Mouse (Mus musculus): ENCODE measurements at regions not wholly inside any gene's neighbourhood (a gene's known extent, or its start where the extent isn't known, plus 50 kb on each side); places are given as distances from the start of the nearest gene placed in this dataset.

DNA sequence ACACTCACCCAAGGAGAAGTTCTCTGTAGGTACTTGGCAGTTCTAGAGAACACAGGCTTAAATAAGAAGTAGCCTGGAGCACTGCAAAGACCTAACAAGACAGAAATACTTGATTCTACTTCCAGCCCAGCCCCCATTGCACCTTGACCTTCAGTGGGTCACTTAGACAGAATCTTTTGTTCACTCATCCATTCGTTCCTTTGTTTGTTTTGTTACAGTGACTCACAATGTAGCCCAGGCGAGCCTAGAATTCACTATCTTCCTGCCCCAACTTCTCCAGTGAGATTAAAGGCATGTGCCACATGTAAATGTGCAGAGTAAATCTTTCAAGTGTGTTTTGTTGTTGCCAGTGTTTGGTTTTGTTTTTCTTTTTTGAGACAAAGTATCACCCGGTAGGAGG is 158.5 kb upstream of the Esrrg start:
- no peak for TF ChIP-seq POLR2A (IDR thresholded peaks at IDR 0.05; ENCODE audit: insufficient read length, low read depth)
- no peak for TF ChIP-seq MYOD1 (IDR thresholded peaks at IDR 0.05; ENCODE audit: control insufficient read depth in 1 of 3, insufficient read length in 2 of 3, low read depth in 2 of 3)
- TF ChIP-seq TCF12 (IDR thresholded peaks at IDR 0.05; ENCODE audit: insufficient read depth, poor library complexity, severe bottlenecking), result no peak
- no peak for TF ChIP-seq TCF3 (IDR thresholded peaks at IDR 0.05; ENCODE audit: insufficient read length, low read depth)
- TF ChIP-seq SRF (IDR thresholded peaks at IDR 0.05; ENCODE audit: control insufficient read depth, insufficient read length, low read depth), result no peak
- TF ChIP-seq E2F4 (IDR thresholded peaks at IDR 0.05; ENCODE audit: insufficient read depth), result no peak
- TF ChIP-seq CEBPB (IDR thresholded peaks at IDR 0.05; ENCODE audit: insufficient read depth, poor library complexity, severe bottlenecking), result no peak
- no peak for TF ChIP-seq MYOG (IDR thresholded peaks at IDR 0.05; ENCODE audit: control insufficient read depth in 1 of 3, insufficient read depth in 1 of 3, insufficient read length in 2 of 3, low read depth in 2 of 3)

All from myocyte (in vitro differentiated cells).